Mouse (Mus musculus) cortical plate, adult 2 months (tissue): Measurements from ENCODE around the gene Tshz2.

Source experiments
- CTCF ChIP-seq: fragments of 200-500 bp; IDR thresholded peaks from 2 replicates; pipeline ENCODE4 v1.5.1; 2011; ENCODE audit warnings: mild to moderate bottlenecking, control low read depth, low read length; ENCODE audit not compliant: insufficient read depth; ENCODE audit errors: extremely low read depth
- POLR2A ChIP-seq: fragments of 200-500 bp; IDR thresholded peaks from 2 replicates; pipeline ENCODE4 v1.6.1; 2011; ENCODE audit warnings: mild to moderate bottlenecking, low read length, control low read depth; ENCODE audit not compliant: insufficient read depth; ENCODE audit errors: extremely low read depth

GRCm38 (mm10) chr2:170070641-170071241, 437.9 kb downstream of the Tshz2 start:
- TF ChIP-seq CTCF: no peak
- TF ChIP-seq POLR2A: no peak
